Mouse (Mus musculus): ENCODE measurements at regions not wholly inside any gene's neighbourhood (a gene's known extent, or its start where the extent isn't known, plus 50 kb on each side); places are given as distances from the start of the nearest gene placed in this dataset.

DNA sequence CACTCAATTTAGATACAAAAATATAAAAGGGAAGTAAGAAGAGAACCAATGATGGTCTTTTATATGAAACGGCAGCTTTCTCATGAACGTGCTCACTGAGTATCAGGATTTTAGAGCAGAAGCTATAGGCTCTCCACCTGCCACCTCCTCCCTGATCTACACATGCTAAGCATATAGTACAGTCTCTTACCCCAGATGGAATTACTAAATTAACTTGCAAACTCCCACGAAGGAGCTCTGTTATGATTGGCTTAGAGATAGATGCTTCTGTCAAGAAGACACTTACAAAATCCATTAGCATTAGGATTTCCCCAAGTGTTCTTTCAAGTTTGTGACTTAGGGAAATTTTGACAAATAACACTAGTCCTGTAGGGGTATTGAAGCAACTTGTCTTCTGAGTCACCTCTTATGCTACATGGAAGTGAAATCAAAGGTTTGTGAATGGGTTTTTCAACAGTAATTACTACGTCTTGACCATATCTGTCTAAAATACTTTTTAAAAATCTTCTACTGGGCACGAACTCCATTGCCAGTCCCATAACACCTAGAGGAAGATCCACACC is 60.6 kb downstream of the Crygs start:
- TF ChIP-seq POLR2A (IDR thresholded peaks at IDR 0.05; ENCODE audit: borderline replicate concordance, extremely low read depth, low read depth, low read length) (no peak), CTCF (IDR thresholded peaks at IDR 0.05; ENCODE audit: insufficient read depth, low read length) (no peak)
- H3K4me1 ChIP-seq (ENCODE audit: control insufficient read depth, insufficient read depth, low read length), result no peaks in the 10 kb centered on the region
- 82% methylated on average over 5 of the region's 5 CpGs for WGBS
- H3K4me3 ChIP-seq (replicated peaks; ENCODE audit: extremely low read depth, low read depth, low read length), result no peak overlapping the region
- no peak for DNase-seq

DNA sequence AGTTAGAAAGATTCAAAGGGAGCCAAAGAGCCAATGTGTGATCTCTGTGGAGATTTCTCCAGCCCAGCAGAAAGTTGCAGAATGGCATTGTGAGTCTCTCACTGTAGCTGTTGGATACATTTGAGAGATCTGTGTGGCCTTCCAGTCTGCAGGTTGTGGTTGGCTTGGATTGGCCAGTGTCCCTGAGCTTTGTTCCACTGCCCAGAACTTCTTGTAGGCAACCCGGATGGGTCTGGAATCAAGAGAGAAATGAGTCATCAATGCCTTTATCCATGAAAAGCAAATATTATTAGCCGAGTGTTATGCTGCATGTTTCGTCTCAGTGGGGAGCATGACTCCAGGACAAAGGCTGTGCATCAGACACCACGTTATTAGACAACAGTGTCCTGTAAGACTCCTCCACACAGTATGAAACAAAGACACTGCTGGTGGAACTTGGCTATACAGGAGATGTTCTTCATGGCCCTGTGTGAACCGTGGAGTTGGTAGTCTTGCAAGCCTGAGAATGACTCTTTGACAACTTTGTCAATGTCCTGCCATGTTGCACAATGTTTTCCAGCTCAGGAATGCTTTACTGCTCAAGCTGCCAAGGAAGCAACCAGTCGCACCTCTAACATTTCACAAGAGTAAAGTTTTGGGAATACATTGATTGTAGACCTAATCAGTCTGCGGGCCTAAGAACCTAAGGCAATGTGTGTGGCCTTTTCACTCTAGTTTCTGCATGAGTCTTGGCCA is 67.1 kb downstream of the Crygs start:
- no peak for DNase-seq
- H3K4me3 ChIP-seq (replicated peaks; ENCODE audit: extremely low read depth, low read depth, low read length), result no peak overlapping the region
- 87% methylated on average over 7 of the region's 7 CpGs for WGBS
- no peak for TF ChIP-seq CTCF (IDR thresholded peaks at IDR 0.05; ENCODE audit: insufficient read depth, low read length)
- no peak for TF ChIP-seq POLR2A (IDR thresholded peaks at IDR 0.05; ENCODE audit: borderline replicate concordance, extremely low read depth, low read depth, low read length)
- H3K4me1 ChIP-seq (ENCODE audit: control insufficient read depth, insufficient read depth, low read length), result no peaks in the 10 kb centered on the region; the same call in 1 of the 2 replicates

- WGBS, result 93% methylated on average over 1 of the region's 1 CpGs
- Histone ChIP-seq H3K4me3 (replicated peaks; ENCODE audit: extremely low read depth, low read depth, low read length) (no peak overlapping the region), H3K4me1 (ENCODE audit: control insufficient read depth, insufficient read depth, low read length) (no peaks in the 10 kb centered on the region; the same call in 1 of the 2 replicates)
- DNase-seq, result no peak
- TF ChIP-seq CTCF (IDR thresholded peaks at IDR 0.05; ENCODE audit: insufficient read depth, low read length) (no peak), POLR2A (IDR thresholded peaks at IDR 0.05; ENCODE audit: borderline replicate concordance, extremely low read depth, low read depth, low read length) (no peak)
Measured at GRCm38 (mm10) chr16:22743461-22743860, 67.9 kb downstream of the Crygs start.

DNA sequence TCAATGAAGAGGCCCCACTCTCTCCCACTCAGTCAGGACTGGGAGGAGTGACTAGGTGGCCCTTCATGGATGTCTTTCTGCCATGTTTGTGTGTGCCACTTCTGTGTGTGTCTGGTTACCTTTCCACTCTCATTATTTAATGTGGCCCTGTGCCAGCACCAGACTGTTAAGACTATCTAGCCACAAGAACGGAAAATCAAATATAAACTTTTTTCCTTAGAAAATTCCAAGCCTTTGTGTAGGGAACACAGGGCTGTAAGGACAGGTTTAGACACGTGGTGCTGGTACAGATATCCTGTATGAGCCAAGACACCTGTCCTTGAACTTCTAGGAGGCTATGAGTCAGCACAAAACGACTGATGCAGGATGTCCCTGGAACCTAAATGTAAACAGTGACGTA is 69.9 kb downstream of the Crygs start:
- no peaks in the 10 kb centered on the region; the same call in 1 of the 2 replicates for H3K4me1 ChIP-seq (ENCODE audit: control insufficient read depth, insufficient read depth, low read length)
- no peak for DNase-seq
- 29% methylated on average over 4 of the region's 4 CpGs for WGBS
- no peak for TF ChIP-seq CTCF (IDR thresholded peaks at IDR 0.05; ENCODE audit: insufficient read depth, low read length)
- no peak for TF ChIP-seq POLR2A (IDR thresholded peaks at IDR 0.05; ENCODE audit: borderline replicate concordance, extremely low read depth, low read depth, low read length)
- no peak overlapping the region for H3K4me3 ChIP-seq (replicated peaks; ENCODE audit: extremely low read depth, low read depth, low read length)

DNA sequence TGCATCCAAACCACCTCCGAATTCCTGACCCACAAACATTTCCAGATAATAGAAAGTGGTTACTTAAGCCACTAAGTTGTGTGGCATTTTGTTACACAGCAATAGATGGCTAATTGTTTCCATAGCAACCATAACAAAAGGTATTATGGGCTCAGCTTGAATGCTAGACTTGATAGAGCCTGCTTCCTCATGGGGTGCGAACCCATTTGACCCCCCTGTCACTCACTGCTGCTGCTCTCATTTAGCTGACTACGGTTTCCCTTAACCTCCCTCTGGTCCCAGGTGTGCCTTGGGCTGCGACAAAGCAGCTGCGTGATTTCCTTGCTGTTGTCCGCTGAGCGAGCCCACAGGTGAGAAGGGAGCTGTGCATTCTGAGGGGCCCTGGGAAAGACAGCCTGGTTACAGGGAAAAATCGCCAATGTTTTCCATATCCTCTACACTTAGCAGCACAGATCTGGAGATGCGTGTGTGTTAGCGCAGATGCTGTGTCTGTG is 76.8 kb downstream of the Crygs start:
- 70% methylated on average over 10 of the region's 10 CpGs for WGBS
- no peak overlapping the region for H3K4me3 ChIP-seq (replicated peaks; ENCODE audit: extremely low read depth, low read depth, low read length)
- H3K4me1 ChIP-seq (ENCODE audit: control insufficient read depth, insufficient read depth, low read length), result no peaks in the 10 kb centered on the region
- no peak for DNase-seq
- TF ChIP-seq CTCF (IDR thresholded peaks at IDR 0.05; ENCODE audit: insufficient read depth, low read length) (no peak), POLR2A (IDR thresholded peaks at IDR 0.05; ENCODE audit: borderline replicate concordance, extremely low read depth, low read depth, low read length) (no peak)

GRCm38 (mm10) chr16:22733772-22734528 is 76.9 kb upstream of the Dgkg start:
- no peaks in the 10 kb centered on the region for H3K4me1 ChIP-seq (ENCODE audit: control insufficient read depth, insufficient read depth, low read length)
- DNase-seq, result no peak
- 28% methylated on average over 11 of the region's 11 CpGs for WGBS
- no peak overlapping the region for H3K4me3 ChIP-seq (replicated peaks; ENCODE audit: extremely low read depth, low read depth, low read length)
- TF ChIP-seq CTCF (IDR thresholded peaks at IDR 0.05; ENCODE audit: insufficient read depth, low read length) (no peak), POLR2A (IDR thresholded peaks at IDR 0.05; ENCODE audit: borderline replicate concordance, extremely low read depth, low read depth, low read length) (no peak)

DNA sequence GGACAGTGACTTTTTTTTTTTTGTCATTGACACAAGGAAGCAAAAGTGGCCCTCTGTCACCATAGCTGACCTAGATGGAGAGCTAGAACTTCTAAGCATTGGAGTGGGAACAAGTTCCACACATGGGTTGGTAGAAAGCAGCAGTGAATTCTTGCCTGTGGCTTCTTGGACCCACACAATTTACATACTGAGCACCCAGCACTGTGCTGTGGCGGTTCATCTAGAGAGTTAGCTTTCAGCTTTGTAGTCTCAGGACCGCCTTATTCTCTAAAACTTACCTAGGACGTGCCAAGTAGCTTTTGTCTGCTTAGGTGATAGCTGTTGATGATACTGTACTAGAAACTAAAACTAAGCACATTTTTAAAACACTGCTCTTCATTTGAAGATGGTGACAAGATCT is 72.1 kb upstream of the Dgkg start:
- no peak for DNase-seq
- TF ChIP-seq CTCF (IDR thresholded peaks at IDR 0.05; ENCODE audit: insufficient read depth, low read length) (no peak), POLR2A (IDR thresholded peaks at IDR 0.05; ENCODE audit: borderline replicate concordance, extremely low read depth, low read depth, low read length) (no peak)
- H3K4me3 ChIP-seq (replicated peaks; ENCODE audit: extremely low read depth, low read depth, low read length), result no peak overlapping the region
- 71% methylated on average over 3 of the region's 3 CpGs for WGBS
- no peaks in the 10 kb centered on the region for H3K4me1 ChIP-seq (ENCODE audit: control insufficient read depth, insufficient read depth, low read length)

GRCm38 (mm10) chr16:22725261-22725660 is 68.2 kb upstream of the Dgkg start:
- DNase-seq, result no peak
- TF ChIP-seq POLR2A (IDR thresholded peaks at IDR 0.05; ENCODE audit: borderline replicate concordance, extremely low read depth, low read depth, low read length) (no peak), CTCF (IDR thresholded peaks at IDR 0.05; ENCODE audit: insufficient read depth, low read length) (no peak)
- 68% methylated on average over 3 of the region's 3 CpGs for WGBS
- Histone ChIP-seq H3K4me1 (ENCODE audit: control insufficient read depth, insufficient read depth, low read length) (no peaks in the 10 kb centered on the region), H3K4me3 (replicated peaks; ENCODE audit: extremely low read depth, low read depth, low read length) (no peak overlapping the region)

DNA sequence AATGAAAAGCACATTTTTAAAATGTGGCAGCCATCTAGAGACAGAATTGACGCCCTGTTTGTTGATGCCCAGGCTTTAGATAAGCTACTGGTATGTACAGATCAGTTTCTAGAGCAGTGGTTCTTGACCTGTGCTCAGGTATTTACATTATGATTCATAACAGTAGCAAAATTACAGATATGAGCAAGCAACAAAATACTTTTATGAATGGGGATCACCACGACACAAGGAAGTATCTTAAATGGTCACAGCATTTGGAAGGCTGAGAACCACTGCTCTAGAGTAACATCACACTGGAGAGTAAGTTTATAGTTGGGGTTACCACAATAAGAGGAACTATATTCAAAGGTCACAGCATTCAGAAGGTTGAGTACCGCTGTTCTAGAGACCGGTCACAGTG is 66.3 kb upstream of the Dgkg start:
- DNase-seq, result no peak
- 72% methylated on average over 4 of the region's 4 CpGs for WGBS
- Histone ChIP-seq H3K4me1 (ENCODE audit: control insufficient read depth, insufficient read depth, low read length) (no peaks in the 10 kb centered on the region), H3K4me3 (replicated peaks; ENCODE audit: extremely low read depth, low read depth, low read length) (no peak overlapping the region)
- TF ChIP-seq POLR2A (IDR thresholded peaks at IDR 0.05; ENCODE audit: borderline replicate concordance, extremely low read depth, low read depth, low read length) (no peak), CTCF (IDR thresholded peaks at IDR 0.05; ENCODE audit: insufficient read depth, low read length) (no peak)

All from lung, adult 2 months (tissue).